Mouse (Mus musculus) limb, embryonic 10.5 days (tissue): ENCODE data around the gene Poll. TPM values are rescaled to one million over a fixed set of nuclear protein-coding genes. Genes with fewer than 3 reads are reported as not detected.

Experiments used
- DNase-seq: peaks from one replicate; pipeline ENCODE4 v3.0.0-alpha.2; 2017; ENCODE audit warnings: low spot score
- H3K27ac ChIP-seq: fragments of 300-500 bp; sonication (generic); 2 replicates; pipeline ENCODE4 v1.5.1; 2016; ENCODE audit warnings: mild to moderate bottlenecking
- H3K27me3 ChIP-seq: fragments of 300-500 bp; sonication (generic); 2 replicates; pipeline ENCODE4 v1.6.1; 2016; ENCODE audit warnings: low read depth, mild to moderate bottlenecking; ENCODE audit not compliant: poor library complexity, severe bottlenecking
- H3K36me3 ChIP-seq: fragments of 300-500 bp; sonication (generic); 2 replicates; pipeline ENCODE4 v1.6.1; 2016; ENCODE audit warnings: mild to moderate bottlenecking, moderate library complexity
- H3K4me1 ChIP-seq: fragments of 300-500 bp; sonication (generic); 2 replicates; pipeline ENCODE4 v1.6.1; 2016
- H3K4me3 ChIP-seq: fragments of 300-500 bp; sonication (generic); 2 replicates; pipeline ENCODE4 v1.5.1; 2016; ENCODE audit warnings: mild to moderate bottlenecking, moderate library complexity
- H3K9me3 ChIP-seq: fragments of 300-500 bp; sonication (generic); replicated peaks from 2 replicates; pipeline ENCODE4 v1.6.1; 2016; ENCODE audit warnings: mild to moderate bottlenecking
- WGBS: fragments of 180-500 bp; shearing (Covaris S2); methylation state at CpG from one replicate; pipeline ENCODE4 v1.1.7; 2016; 5-methylcytosine and 5-hydroxymethylcytosine counted together
- polyA plus RNA-seq: library from polyadenylated mRNA; unstranded; fragments of >200 nt; fragmentation: Nextera tagmentation; extraction: Ambion mirVana; gene quantifications from 2 replicates; pipeline ENCODE4 v1.2.1, GENCODE M21; 2016

Poll gene
- polyA plus RNA-seq, 1 experiment from 2014 or later: 25.9 TPM

DNA sequence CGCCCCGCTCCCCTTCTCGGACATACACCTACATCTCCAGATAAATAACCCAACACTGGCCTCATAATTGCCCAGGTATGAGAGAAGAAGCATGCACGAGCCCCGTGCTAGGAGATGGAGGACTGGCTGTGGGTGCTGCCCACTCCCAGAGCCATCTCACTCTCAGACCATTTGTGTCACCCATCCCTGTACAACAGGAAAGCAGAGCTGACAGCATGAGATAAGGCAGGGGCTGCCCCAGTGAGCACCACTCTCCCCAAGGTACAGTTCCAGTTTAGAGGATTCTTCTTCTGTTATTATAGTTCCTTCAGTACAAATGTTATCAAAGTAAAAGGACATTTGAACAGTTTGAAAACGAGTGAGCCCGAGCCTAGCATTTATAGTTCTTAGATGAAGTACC is 32.9 kb downstream of the Poll start:
- Histone ChIP-seq H3K27me3 (peaks cover 2% of the 10 kb centered on the region; the same call in 1 of the 2 replicates), H3K4me3 (no peak overlapping the region), H3K9me3 (no peaks in the 10 kb centered on the region), H3K4me1 (no peaks in the 10 kb centered on the region; the same call in 1 of the 2 replicates), H3K36me3 (peaks cover 56% of the 10 kb centered on the region), H3K27ac (no peak overlapping the region)
- DNase-seq: no peak
- WGBS: 92% methylated on average over 7 of the region's 7 CpGs

DNA sequence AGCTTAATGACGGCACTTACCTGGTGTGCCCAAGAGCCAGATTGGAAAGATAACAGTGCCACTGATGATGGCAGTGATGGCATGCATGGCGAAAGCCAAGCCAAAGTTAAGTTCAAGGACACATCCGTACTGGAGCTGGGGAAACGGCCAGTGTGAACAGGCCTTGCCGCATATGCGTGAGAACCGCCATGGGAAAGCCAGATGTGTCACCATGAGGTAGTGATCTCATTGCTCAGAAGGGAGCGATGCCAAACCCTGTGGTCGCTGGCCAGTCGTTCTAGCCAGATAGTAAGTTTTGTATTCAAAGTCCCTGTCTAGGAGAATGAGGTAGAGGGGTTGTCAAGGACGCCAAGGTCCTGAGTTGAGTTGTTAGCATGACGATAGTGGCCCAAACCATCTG is 44.1 kb downstream of the Poll start:
- 98% methylated on average over 12 of the region's 12 CpGs for WGBS
- Histone ChIP-seq H3K9me3 (no peaks in the 10 kb centered on the region), H3K36me3 (peaks cover 71% of the 10 kb centered on the region), H3K27me3 (no peaks in the 10 kb centered on the region), H3K4me1 (no peaks in the 10 kb centered on the region), H3K27ac (no peak overlapping the region), H3K4me3 (no peak overlapping the region)
- no peak for DNase-seq

DNA sequence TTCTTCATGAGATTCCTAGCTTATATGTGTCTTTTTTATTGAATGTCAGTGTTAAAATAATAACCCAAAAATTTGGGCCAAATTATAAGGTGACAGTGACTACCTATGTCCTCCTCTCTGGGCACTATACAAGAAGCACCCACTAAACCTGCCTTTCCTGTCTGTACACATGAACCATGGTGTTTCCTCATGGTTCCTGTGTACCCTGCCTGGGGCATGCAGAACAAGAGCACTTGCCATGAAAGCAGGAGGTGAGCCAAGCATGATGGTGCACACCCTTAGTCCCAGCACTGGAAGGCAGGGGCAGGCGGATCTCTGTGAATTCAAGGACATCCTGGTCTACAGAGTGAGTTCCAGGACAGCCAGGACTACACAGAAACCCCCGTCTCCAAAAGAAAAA is 45.0 kb downstream of the Poll start:
- no peak for DNase-seq
- 98% methylated on average over 2 of the region's 2 CpGs for WGBS
- Histone ChIP-seq H3K27me3 (no peaks in the 10 kb centered on the region), H3K4me1 (no peaks in the 10 kb centered on the region), H3K27ac (no peak overlapping the region), H3K9me3 (no peaks in the 10 kb centered on the region), H3K36me3 (peaks cover 69% of the 10 kb centered on the region), H3K4me3 (no peak overlapping the region)

DNA sequence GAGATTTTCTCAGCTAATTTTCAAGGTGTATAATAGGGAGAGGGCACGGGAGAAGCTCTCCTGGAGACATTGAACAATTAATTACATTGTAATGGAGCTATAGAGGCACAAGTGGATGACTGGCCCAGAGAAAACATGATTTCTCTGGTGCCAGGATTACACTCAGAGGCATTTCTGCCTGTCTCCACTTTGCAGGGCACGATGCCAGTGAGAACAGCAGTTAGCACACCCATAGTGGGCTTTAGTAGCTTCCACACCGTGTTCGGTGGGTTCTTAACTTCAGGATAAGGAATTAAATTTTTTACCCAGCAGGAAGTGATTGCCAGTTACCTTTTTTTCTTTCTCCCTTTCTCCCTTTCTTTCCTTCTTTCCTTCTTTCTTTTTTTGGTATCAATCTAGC is 48.9 kb downstream of the Poll start:
- no peak for DNase-seq
- Histone ChIP-seq H3K36me3 (peaks cover 40% of the 10 kb centered on the region), H3K27me3 (no peaks in the 10 kb centered on the region), H3K4me1 (no peaks in the 10 kb centered on the region), H3K27ac (no peak overlapping the region), H3K4me3 (no peak overlapping the region), H3K9me3 (no peaks in the 10 kb centered on the region)
- 92% methylated on average over 4 of the region's 4 CpGs for WGBS

DNA sequence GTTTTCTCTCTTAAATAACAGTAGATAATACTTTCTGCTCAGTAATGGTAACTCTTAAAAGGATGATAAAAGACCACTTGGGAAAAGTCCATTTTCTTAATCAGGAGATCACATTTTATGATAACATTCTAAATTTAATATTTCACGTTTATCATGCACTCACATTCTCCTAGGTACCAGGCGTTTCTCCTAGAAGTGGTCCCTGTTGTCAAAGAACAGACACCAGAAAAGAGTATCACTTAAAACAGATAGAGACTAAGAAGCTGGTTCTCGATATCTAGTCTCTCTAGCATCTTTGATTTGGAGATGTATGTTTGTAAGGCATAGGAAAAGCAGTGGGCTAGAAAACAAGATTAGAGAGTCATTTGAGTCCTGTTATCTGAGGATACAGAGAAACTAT is 49.7 kb downstream of the Poll start:
- Histone ChIP-seq H3K4me1 (0 out of 2 replicates have a peak, but pooled peaks cover 5% of the 10 kb centered on the region), H3K27ac (no peak overlapping the region), H3K9me3 (no peaks in the 10 kb centered on the region), H3K27me3 (no peaks in the 10 kb centered on the region), H3K4me3 (no peak overlapping the region), H3K36me3 (peaks cover 33% of the 10 kb centered on the region)
- DNase-seq: no peak
- WGBS: 87% methylated on average over 3 of the region's 3 CpGs

DNA sequence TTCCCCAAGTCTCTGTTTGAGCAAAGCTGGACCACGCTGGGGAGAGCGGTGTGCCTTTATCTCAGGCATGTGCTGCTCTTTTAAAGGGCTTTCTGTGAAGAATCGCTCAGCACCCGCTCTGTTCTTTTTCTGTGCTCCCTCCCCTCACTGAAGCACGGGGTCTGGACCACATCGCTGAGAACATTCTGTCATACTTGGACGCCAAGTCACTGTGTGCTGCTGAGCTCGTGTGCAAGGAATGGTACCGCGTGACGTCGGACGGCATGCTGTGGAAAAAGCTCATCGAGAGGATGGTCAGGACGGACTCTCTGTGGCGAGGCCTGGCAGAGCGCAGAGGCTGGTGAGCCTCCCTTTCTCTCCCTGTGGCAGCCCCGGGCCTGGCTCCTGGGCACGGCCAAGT is 52.8 kb downstream of the Poll start:
- Histone ChIP-seq H3K27ac (no peak overlapping the region), H3K4me3 (no peak overlapping the region), H3K4me1 (peaks cover 9% of the 10 kb centered on the region), H3K27me3 (no peaks in the 10 kb centered on the region), H3K36me3 (peaks cover 13% of the 10 kb centered on the region), H3K9me3 (no peaks in the 10 kb centered on the region)
- no peak for DNase-seq
- 85% methylated on average over 19 of the region's 19 CpGs for WGBS

DNA sequence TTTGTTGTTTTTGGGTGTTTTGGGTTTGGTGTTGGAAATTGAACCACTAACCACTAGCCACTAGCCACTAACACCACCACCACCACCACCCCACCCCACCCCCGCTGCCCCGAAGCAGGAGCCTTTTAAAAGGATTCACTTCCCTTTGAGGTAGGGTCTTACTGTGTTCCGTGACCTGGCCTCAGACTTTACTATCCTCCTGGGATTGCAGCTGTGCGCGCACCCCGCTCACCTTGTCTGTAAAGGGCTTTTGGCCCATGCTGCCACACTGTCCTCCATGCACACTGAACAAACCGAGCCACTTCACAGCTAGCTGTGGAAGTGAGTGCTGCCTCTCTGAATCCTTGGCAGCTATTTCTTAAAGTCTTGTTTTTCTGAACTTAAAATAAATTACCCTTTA is 54.9 kb downstream of the Poll start:
- H3K4me1 ChIP-seq: peaks cover 9% of the 10 kb centered on the region
- H3K36me3 ChIP-seq: peaks cover 8% of the 10 kb centered on the region
- no peaks in the 10 kb centered on the region for H3K9me3 ChIP-seq
- H3K27ac ChIP-seq: no peak overlapping the region
- 66% methylated on average over 7 of the region's 7 CpGs for WGBS
- no peak for DNase-seq
- H3K4me3 ChIP-seq: no peak overlapping the region
- H3K27me3 ChIP-seq: no peaks in the 10 kb centered on the region

Other genes with a start within 250 kb of the Poll start
- 45.0 and 53.4 TPM in 2 replicates for gene Btrc, start 196.8 kb downstream of the Poll start, polyA plus RNA-seq
- gene Gm17018, start 84 bp upstream of the Poll start, polyA plus RNA-seq: 43.0 and 43.6 TPM in 2 replicates
- gene Fbxw4, start 99.8 kb upstream of the Poll start, polyA plus RNA-seq: 3.9 and 5.3 TPM in 2 replicates
- gene Fgf8, start 182.4 kb upstream of the Poll start, polyA plus RNA-seq: 78.5 and 105 TPM in 2 replicates
- 13.3 and 14.9 TPM in 2 replicates for gene Npm3, start 189.1 kb upstream of the Poll start, polyA plus RNA-seq
- 54.2 and 68.9 TPM in 2 replicates for gene Mgea5, start 223.3 kb upstream of the Poll start, polyA plus RNA-seq